Mouse (Mus musculus): ENCODE measurements at regions not wholly inside any gene's neighbourhood (a gene's known extent, or its start where the extent isn't known, plus 50 kb on each side); places are given as distances from the start of the nearest gene placed in this dataset.

DNA sequence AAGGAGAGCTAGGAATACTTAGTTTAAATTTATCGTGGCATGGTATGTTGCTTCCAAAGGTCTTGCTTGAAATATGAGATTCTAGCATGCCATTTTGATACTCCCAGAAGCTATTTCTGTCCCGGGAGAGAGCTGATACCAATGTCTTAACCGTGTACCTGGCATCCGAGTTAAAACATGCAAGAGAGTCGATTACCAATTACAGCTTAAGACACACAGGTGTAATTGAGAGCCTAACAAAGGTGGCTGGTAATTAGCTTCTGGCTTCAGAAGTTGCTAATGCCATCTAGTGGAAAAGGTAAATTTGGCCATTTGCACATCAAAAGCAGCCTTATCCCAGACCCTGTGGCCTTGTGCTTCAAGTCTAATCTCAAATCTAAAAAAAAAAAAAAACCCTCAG is 210.0 kb upstream of the Spred2 start:
- H3K36me3 ChIP-seq (ENCODE audit: control insufficient read depth, insufficient read depth) = no peaks in the 10 kb centered on the region
- no peak overlapping the region for H3K4me3 ChIP-seq
- no peak overlapping the region for H3K4me2 ChIP-seq (ENCODE audit: low read depth)
- no peak overlapping the region for H3ac ChIP-seq (ENCODE audit: control insufficient read depth, insufficient read length)
- TF ChIP-seq TCF3 (IDR thresholded peaks at IDR 0.05; ENCODE audit: insufficient read length, low read depth) (no peak), MYOG (IDR thresholded peaks at IDR 0.05; ENCODE audit: control insufficient read depth in 1 of 3, insufficient read depth in 1 of 3, insufficient read length in 2 of 3, low read depth in 2 of 3) (no peak), TCF12 (IDR thresholded peaks at IDR 0.05; ENCODE audit: insufficient read depth, poor library complexity, severe bottlenecking) (no peak), CEBPB (IDR thresholded peaks at IDR 0.05; ENCODE audit: insufficient read depth, poor library complexity, severe bottlenecking) (no peak), E2F4 (IDR thresholded peaks at IDR 0.05; ENCODE audit: insufficient read depth) (no peak), POLR2AphosphoS2 (IDR thresholded peaks at IDR 0.05; ENCODE audit: insufficient read length, low read depth) (no peak), MYOD1 (IDR thresholded peaks at IDR 0.05; ENCODE audit: control insufficient read depth in 1 of 3, insufficient read length in 2 of 3, low read depth in 2 of 3) (no peak), SRF (IDR thresholded peaks at IDR 0.05; ENCODE audit: control insufficient read depth, insufficient read length, low read depth) (no peak), REST (IDR thresholded peaks at IDR 0.05; ENCODE audit: insufficient read depth, insufficient read length) (no peak), POLR2A (IDR thresholded peaks at IDR 0.05; ENCODE audit: insufficient read length, low read depth) (no peak), MAX (IDR thresholded peaks at IDR 0.05; ENCODE audit: low read depth) (no peak), USF1 (IDR thresholded peaks at IDR 0.05; ENCODE audit: low read depth) (no peak)
- H3K27me3 ChIP-seq (ENCODE audit: control insufficient read depth, insufficient read depth, insufficient read length) = no peaks in the 10 kb centered on the region
- no peaks in the 10 kb centered on the region for H3K79me2 ChIP-seq (ENCODE audit: control insufficient read depth, insufficient read depth)

DNA sequence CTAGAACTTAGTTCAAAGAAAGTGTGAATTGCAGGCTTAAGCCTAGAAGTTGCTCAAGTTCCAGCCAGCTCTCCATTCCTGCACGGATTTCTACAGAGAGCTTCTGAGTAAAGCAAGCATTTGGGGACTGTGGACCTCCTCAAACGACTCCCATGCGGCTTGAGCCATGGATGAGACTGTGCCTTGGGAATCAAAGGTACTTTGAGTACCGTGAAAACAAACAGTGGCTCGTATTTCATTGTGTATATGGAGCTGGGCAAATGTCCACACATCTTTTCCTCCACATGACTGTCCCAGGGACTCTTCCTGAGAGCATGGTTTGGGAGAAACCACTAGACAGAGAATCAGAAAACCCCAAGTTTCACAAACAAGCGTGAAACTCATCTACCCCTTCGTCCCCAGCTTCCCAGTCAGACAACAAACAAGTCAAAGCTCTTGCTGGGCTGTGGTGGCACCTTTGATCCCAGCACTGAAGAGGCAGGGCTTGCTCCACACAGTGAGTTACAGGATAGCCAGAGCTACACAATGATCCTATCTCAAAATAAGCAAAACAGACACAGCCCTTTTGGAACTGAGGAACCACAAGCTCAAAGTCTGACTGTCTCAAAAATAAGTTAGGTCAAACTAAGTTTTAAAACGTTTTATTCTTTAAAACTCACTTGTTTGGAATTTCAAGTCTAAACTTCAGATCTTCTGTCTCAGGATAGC is 209.1 kb upstream of the Spred2 start:
- Histone ChIP-seq H3K79me2 (ENCODE audit: control insufficient read depth, insufficient read depth) (no peaks in the 10 kb centered on the region), H3K4me3 (no peak overlapping the region), H3K36me3 (ENCODE audit: control insufficient read depth, insufficient read depth) (no peaks in the 10 kb centered on the region), H3ac (ENCODE audit: control insufficient read depth, insufficient read length) (no peak overlapping the region), H3K27me3 (ENCODE audit: control insufficient read depth, insufficient read depth, insufficient read length) (no peaks in the 10 kb centered on the region), H3K4me2 (ENCODE audit: low read depth) (no peak overlapping the region)
- TF ChIP-seq MYOD1 (IDR thresholded peaks at IDR 0.05; ENCODE audit: control insufficient read depth in 1 of 3, insufficient read length in 2 of 3, low read depth in 2 of 3) (no peak), REST (IDR thresholded peaks at IDR 0.05; ENCODE audit: insufficient read depth, insufficient read length) (no peak), POLR2AphosphoS2 (IDR thresholded peaks at IDR 0.05; ENCODE audit: insufficient read length, low read depth) (no peak), MAX (IDR thresholded peaks at IDR 0.05; ENCODE audit: low read depth) (no peak), TCF12 (IDR thresholded peaks at IDR 0.05; ENCODE audit: insufficient read depth, poor library complexity, severe bottlenecking) (no peak), MYOG (IDR thresholded peaks at IDR 0.05; ENCODE audit: control insufficient read depth in 1 of 3, insufficient read depth in 1 of 3, insufficient read length in 2 of 3, low read depth in 2 of 3) (no peak), SRF (IDR thresholded peaks at IDR 0.05; ENCODE audit: control insufficient read depth, insufficient read length, low read depth) (no peak)

DNA sequence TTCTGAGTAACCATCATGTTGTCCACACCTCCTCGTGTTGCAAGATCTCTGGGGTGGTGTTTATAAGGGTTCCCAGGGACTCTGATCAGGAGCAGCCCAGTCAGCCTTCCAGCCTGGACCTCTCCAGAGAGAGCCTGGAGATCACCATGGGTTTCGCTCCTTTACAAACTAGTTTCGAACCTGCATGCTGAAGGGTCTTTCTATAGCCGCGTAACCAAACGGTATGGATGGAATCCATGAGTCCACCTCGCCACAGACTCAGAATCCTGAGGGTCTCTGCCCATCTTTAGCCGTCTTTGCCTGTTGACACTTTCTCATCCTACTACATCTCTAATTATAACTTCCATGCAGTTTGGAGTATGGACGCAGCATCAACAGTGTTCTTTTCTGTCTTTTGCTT is 206.0 kb upstream of the Spred2 start:
- Histone ChIP-seq H3K36me3 (ENCODE audit: control insufficient read depth, insufficient read depth) (no peaks in the 10 kb centered on the region), H3K4me3 (no peak overlapping the region), H3K27me3 (ENCODE audit: control insufficient read depth, insufficient read depth, insufficient read length) (no peaks in the 10 kb centered on the region), H3K79me2 (ENCODE audit: control insufficient read depth, insufficient read depth) (no peaks in the 10 kb centered on the region), H3ac (ENCODE audit: control insufficient read depth, insufficient read length) (no peak overlapping the region), H3K4me2 (ENCODE audit: low read depth) (no peak overlapping the region)
- no peak for TF ChIP-seq TCF12 (IDR thresholded peaks at IDR 0.05; ENCODE audit: insufficient read depth, poor library complexity, severe bottlenecking)
- TF ChIP-seq TCF3 (IDR thresholded peaks at IDR 0.05; ENCODE audit: insufficient read length, low read depth) = no peak
- TF ChIP-seq SRF (IDR thresholded peaks at IDR 0.05; ENCODE audit: control insufficient read depth, insufficient read length, low read depth) = no peak
- TF ChIP-seq POLR2AphosphoS2 (IDR thresholded peaks at IDR 0.05; ENCODE audit: insufficient read length, low read depth) = no peak
- TF ChIP-seq E2F4 (IDR thresholded peaks at IDR 0.05; ENCODE audit: insufficient read depth) = no peak
- no peak for TF ChIP-seq CEBPB (IDR thresholded peaks at IDR 0.05; ENCODE audit: insufficient read depth, poor library complexity, severe bottlenecking)
- TF ChIP-seq REST (IDR thresholded peaks at IDR 0.05; ENCODE audit: insufficient read depth, insufficient read length) = no peak
- TF ChIP-seq MYOD1 (IDR thresholded peaks at IDR 0.05; ENCODE audit: control insufficient read depth in 1 of 3, insufficient read length in 2 of 3, low read depth in 2 of 3) = no peak
- no peak for TF ChIP-seq USF1 (IDR thresholded peaks at IDR 0.05; ENCODE audit: low read depth)
- TF ChIP-seq POLR2A (IDR thresholded peaks at IDR 0.05; ENCODE audit: insufficient read length, low read depth) = no peak
- TF ChIP-seq MAX (IDR thresholded peaks at IDR 0.05; ENCODE audit: low read depth) = no peak
- TF ChIP-seq MYOG (IDR thresholded peaks at IDR 0.05; ENCODE audit: control insufficient read depth in 1 of 3, insufficient read depth in 1 of 3, insufficient read length in 2 of 3, low read depth in 2 of 3) = no peak

DNA sequence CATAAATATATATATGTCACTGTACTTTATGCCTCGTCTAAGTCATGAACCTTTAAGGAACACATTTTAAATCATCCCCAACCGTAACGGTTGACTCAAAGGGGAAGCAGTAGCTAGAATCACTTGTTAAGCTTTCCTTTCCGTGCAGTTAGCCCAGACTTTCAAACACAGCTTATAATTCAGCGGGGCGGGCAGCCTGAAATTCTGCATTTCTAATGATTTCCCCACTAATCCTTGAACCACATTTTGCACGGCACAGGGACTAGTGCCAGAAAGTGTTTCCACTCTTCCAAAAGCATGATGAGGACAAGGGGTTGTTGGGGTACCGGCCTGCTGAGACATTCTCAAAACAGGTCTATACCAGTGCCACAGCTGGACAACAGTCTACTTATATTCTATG is 195.1 kb upstream of the Spred2 start:
- Histone ChIP-seq H3K79me2 (ENCODE audit: control insufficient read depth, insufficient read depth) (no peaks in the 10 kb centered on the region), H3ac (ENCODE audit: control insufficient read depth, insufficient read length) (no peak overlapping the region), H3K4me2 (ENCODE audit: low read depth) (no peak overlapping the region), H3K27me3 (ENCODE audit: control insufficient read depth, insufficient read depth, insufficient read length) (no peaks in the 10 kb centered on the region), H3K36me3 (ENCODE audit: control insufficient read depth, insufficient read depth) (no peaks in the 10 kb centered on the region), H3K4me3 (no peak overlapping the region)
- no peak for TF ChIP-seq POLR2AphosphoS2 (IDR thresholded peaks at IDR 0.05; ENCODE audit: insufficient read length, low read depth)
- TF ChIP-seq TCF3 (IDR thresholded peaks at IDR 0.05; ENCODE audit: insufficient read length, low read depth) = no peak
- no peak for TF ChIP-seq MYOD1 (IDR thresholded peaks at IDR 0.05; ENCODE audit: control insufficient read depth in 1 of 3, insufficient read length in 2 of 3, low read depth in 2 of 3)
- no peak for TF ChIP-seq USF1 (IDR thresholded peaks at IDR 0.05; ENCODE audit: low read depth)
- no peak for TF ChIP-seq CEBPB (IDR thresholded peaks at IDR 0.05; ENCODE audit: insufficient read depth, poor library complexity, severe bottlenecking)
- no peak for TF ChIP-seq MAX (IDR thresholded peaks at IDR 0.05; ENCODE audit: low read depth)
- TF ChIP-seq TCF12 (IDR thresholded peaks at IDR 0.05; ENCODE audit: insufficient read depth, poor library complexity, severe bottlenecking) = no peak
- TF ChIP-seq SRF (IDR thresholded peaks at IDR 0.05; ENCODE audit: control insufficient read depth, insufficient read length, low read depth) = no peak
- TF ChIP-seq MYOG (IDR thresholded peaks at IDR 0.05; ENCODE audit: control insufficient read depth in 1 of 3, insufficient read depth in 1 of 3, insufficient read length in 2 of 3, low read depth in 2 of 3) = no peak
- TF ChIP-seq POLR2A (IDR thresholded peaks at IDR 0.05; ENCODE audit: insufficient read length, low read depth) = no peak
- no peak for TF ChIP-seq REST (IDR thresholded peaks at IDR 0.05; ENCODE audit: insufficient read depth, insufficient read length)
- no peak for TF ChIP-seq E2F4 (IDR thresholded peaks at IDR 0.05; ENCODE audit: insufficient read depth)
